9 mouse cellular contexts compared by ENCODE assay signal in the genomic region with DNA sequence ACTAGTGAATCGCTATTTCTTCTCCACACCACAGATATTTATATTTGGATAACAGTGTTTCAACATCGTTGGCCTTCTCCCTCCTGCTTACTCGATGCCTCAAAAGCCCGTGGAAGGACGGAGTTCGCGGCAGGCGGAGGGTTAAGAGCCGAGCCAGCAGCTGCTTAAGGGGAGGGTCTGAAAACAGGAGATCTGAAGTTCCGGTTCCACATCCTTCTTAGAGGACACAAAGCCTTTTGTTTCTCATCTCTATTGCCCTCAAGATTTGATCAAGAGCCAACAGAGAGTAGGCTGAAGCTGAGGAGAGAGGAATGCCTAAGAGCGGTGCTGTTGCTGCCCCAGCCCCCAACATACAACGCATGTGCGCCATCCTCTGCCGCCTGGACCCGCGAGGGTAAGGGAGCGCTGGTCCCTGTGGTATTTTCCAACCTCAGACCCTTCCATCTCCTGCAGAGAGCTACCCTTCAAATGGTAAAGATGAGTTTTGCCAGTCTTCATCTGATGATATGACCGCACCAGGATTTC. TPM values are rescaled to one million over a fixed set of nuclear protein-coding genes. Genes with fewer than 3 reads are reported as not detected.
DNase-seq lines count a peak whose midpoint lies in the region; ATAC-seq and TF ChIP-seq lines count a peak whose summit lies in the region.
"Had no signal": no experiment of that assay in that cellular context is flagged by ENCODE, and none has a peak within 500 bp of the region (broad histone marks: within the 10 kb centered on the region; RNA-seq: fewer than 3 reads in every experiment).

No protein-coding gene starts in this region.

- H3K9me3 ChIP-seq in heart, embryonic 11.5 days (replicated peaks; ENCODE audit: control insufficient read depth, low read length), result no peaks in the 10 kb centered on the region
- no peaks in the 10 kb centered on the region for H3K9me3 ChIP-seq in embryonic facial prominence, embryonic 10.5 days
- no peaks in the 10 kb centered on the region for H3K9me3 ChIP-seq in hindbrain, postnatal 0 days (ENCODE audit: low read length)
- H3K9me3 ChIP-seq: G1E had no signal

- H3K27ac ChIP-seq in heart, embryonic 11.5 days (ENCODE audit: low read depth, low read length), result peak overlapping the region; percentile 55
- peak overlapping the region; percentile 69 for H3K27ac ChIP-seq in embryonic facial prominence, embryonic 10.5 days (replicated peaks)
- peak overlapping the region; percentile 18; the same call in 1 of the 2 replicates for H3K27ac ChIP-seq in hindbrain, postnatal 0 days

- H3K4me1 ChIP-seq in heart, embryonic 11.5 days (ENCODE audit: control insufficient read depth, insufficient read depth, low read length), result peaks cover 11% of the 10 kb centered on the region; the same call in 1 of the 2 replicates
- H3K4me1 ChIP-seq in embryonic facial prominence, embryonic 10.5 days, result peaks cover 33% of the 10 kb centered on the region
- 0 out of 2 replicates have a peak, but pooled peaks cover 3% of the 10 kb centered on the region for H3K4me1 ChIP-seq in hindbrain, postnatal 0 days (ENCODE audit: insufficient read depth, low read length)

- no peak for DNase-seq in heart, postnatal 36 days
- peak; percentile 50 for DNase-seq in embryonic facial prominence, embryonic 10.5 days (ENCODE audit: low spot score)
- DNase-seq in hindbrain, postnatal 0 days (ENCODE audit: low spot score), result peak; percentile 43
- DNase-seq in yolk sac, embryonic 10.5 days (ENCODE audit: low spot score), result no peak
- no peak for DNase-seq in gastrocnemius, postnatal 14 days
- no peak for DNase-seq in frontal cortex, postnatal 25 days (ENCODE audit: low spot score in 2 of 2)

- H3K36me3 ChIP-seq in heart, embryonic 11.5 days (ENCODE audit: control insufficient read depth, insufficient read depth, low read length), result no peaks in the 10 kb centered on the region
- H3K36me3 ChIP-seq in embryonic facial prominence, embryonic 10.5 days (replicated peaks), result no peaks in the 10 kb centered on the region
- H3K36me3 ChIP-seq in hindbrain, postnatal 0 days (ENCODE audit: insufficient read depth, low read length), result no peaks in the 10 kb centered on the region
- H3K36me3 ChIP-seq: G1E had no signal

- peak overlapping the region; percentile 23 for H3K4me3 ChIP-seq in heart, embryonic 11.5 days (ENCODE audit: low read depth, low read length)
- peak overlapping the region; percentile 42 for H3K4me3 ChIP-seq in embryonic facial prominence, embryonic 10.5 days
- peak overlapping the region; percentile 22 for H3K4me3 ChIP-seq in hindbrain, postnatal 0 days (ENCODE audit: low read length)

- ATAC-seq in heart, embryonic 11.5 days (replicated peaks; ENCODE audit: insufficient number of reproducible peaks, low FRiP score, low TSS enrichment), result no peak
- ATAC-seq in hindbrain, postnatal 0 days, result peak; percentile 66
- 0 out of 2 replicates have a peak, but pooled peaks have one; percentile 13 for ATAC-seq in monocyte, adult 5-6 weeks (replicated peaks; ENCODE audit: insufficient number of reproducible peaks, low FRiP score, low TSS enrichment, poor library complexity, severe bottlenecking)

- intact Hi-C loops in heart, postnatal 36 days (cut with DNase I), result no loop called here
- intact Hi-C loops in gastrocnemius, postnatal 14 days (cut with DNase I; ENCODE audit: low total_unique reads), result no loop called here

- H3K9ac ChIP-seq in heart, embryonic 11.5 days (ENCODE audit: low read depth, low read length), result no peak overlapping the region
- H3K9ac ChIP-seq in hindbrain, postnatal 0 days (replicated peaks; ENCODE audit: low read length), result 0 out of 2 replicates have a peak overlapping the region, but pooled peaks have one; percentile 4

- peak overlapping the region; percentile 48 for H3K4me2 ChIP-seq in heart, embryonic 11.5 days
- peak overlapping the region; percentile 51 for H3K4me2 ChIP-seq in hindbrain, postnatal 0 days (ENCODE audit: low read depth, low read length)

- no peaks in the 10 kb centered on the region for H3K27me3 ChIP-seq in heart, embryonic 11.5 days (ENCODE audit: control insufficient read depth, insufficient read depth, low read length)
- H3K27me3 ChIP-seq in embryonic facial prominence, embryonic 10.5 days (replicated peaks; ENCODE audit: low read depth, poor library complexity, severe bottlenecking), result no peaks in the 10 kb centered on the region
- no peaks in the 10 kb centered on the region for H3K27me3 ChIP-seq in hindbrain, postnatal 0 days (ENCODE audit: insufficient read depth, low read length)

- no peak for TF ChIP-seq CTCF in hindbrain, postnatal 0 days (IDR thresholded peaks at IDR 0.05; ENCODE audit: low read depth)

- 30% methylated on average over 18 of the region's 18 CpGs for WGBS in heart, embryonic 11.5 days (ENCODE audit: insufficient replicate concordance)
- 22% methylated on average over 18 of the region's 18 CpGs for WGBS in embryonic facial prominence, embryonic 10.5 days
- WGBS in hindbrain, postnatal 0 days, result 20% methylated on average over 18 of the region's 18 CpGs

RNA-seq across cellular contexts. Expression of a gene that starts 22.4 kb away (rescaled TPM):
- polyA plus RNA-seq in heart, embryonic 11.5 days (2014; fragmentation: Nextera tagmentation; extraction: Ambion mirVana), result 31.1 and 32.1 TPM in 2 replicates
- total RNA-seq in heart, postnatal 36 days (2021), result 10 to 100 TPM; 23.1 to 28.6 TPM
- polyA plus RNA-seq in embryonic facial prominence, embryonic 10.5 days (2016; fragmentation: Nextera tagmentation; extraction: Ambion mirVana), result 20.5 and 20.8 TPM in 2 replicates
- 41.9 and 44.5 TPM in 2 replicates for total RNA-seq in hindbrain, postnatal 0 days (2014; rRNA removed)
- polyA plus RNA-seq in hindbrain, postnatal 0 days (2015; fragmentation: Nextera tagmentation; extraction: Ambion mirVana), result 24.7 and 26.1 TPM in 2 replicates
- total RNA-seq in monocyte, adult 5-6 weeks (2017), result 12.7 to 24.4 TPM (median 19.1 TPM) in 3 replicates
- total RNA-seq in gastrocnemius, postnatal 14 days (2021), result 10 to 100 TPM; 12.4 to 13.0 TPM

Comparison
In these comparisons a context has a peak if more than half of its experiments do, and no peak if none do; other contexts are left out.
1. H3K27ac ChIP-seq: peak in every context shown above with its lines; median percentile 69 in embryonic facial prominence, embryonic 10.5 days; 55 in heart, embryonic 11.5 days; 18 in hindbrain, postnatal 0 days.
2. DNase-seq: peak in embryonic facial prominence, embryonic 10.5 days (single experiment) and hindbrain, postnatal 0 days (single experiment); none in heart, postnatal 36 days (0 of 2), yolk sac, embryonic 10.5 days (single experiment), gastrocnemius, postnatal 14 days (single experiment) and frontal cortex, postnatal 25 days (0 of 2).
3. Peak in every context shown above with its lines, with median percentiles within 50 percentile points of each other: H3K4me3 ChIP-seq.